Mouse (Mus musculus): ENCODE measurements around the gene Fuca1. TPM values are rescaled to one million over a fixed set of nuclear protein-coding genes. Genes with fewer than 3 reads are reported as not detected.

Fuca1 gene
- total and polyA plus RNA-seq, 3 experiments: 25.3 to 34.6 (median 30.4) TPM

GRCm38 (mm10) chr4:135922190-135922589, 1.7 kb downstream of the Fuca1 start:
- Histone ChIP-seq H3K36me3 (ENCODE audit: control insufficient read depth, insufficient read depth, low read length) (no peaks in the 10 kb centered on the region), H3K4me3 (peak overlapping the region; percentile 84; the same call in 1 of the 2 replicates), H3K4me1 (ENCODE audit: control insufficient read depth, insufficient read depth, low read length) (peaks cover 3% of the 10 kb centered on the region), H3K9ac (ENCODE audit: low read depth, low read length) (no peak overlapping the region), H3K79me2 (replicated peaks; ENCODE audit: control insufficient read depth, insufficient read depth, low read length) (no peaks in the 10 kb centered on the region), H3K27me3 (ENCODE audit: control insufficient read depth, insufficient read depth, low read length) (no peaks in the 10 kb centered on the region), H3K27ac (peak overlapping the region; percentile 83)
- no peak for DNase-seq
- no peak for TF ChIP-seq POLR2A (IDR thresholded peaks at IDR 0.05; ENCODE audit: insufficient read depth, low read depth, low read length)
- no peak for TF ChIP-seq CTCF (IDR thresholded peaks at IDR 0.05)
- no peak for TF ChIP-seq EP300 (IDR thresholded peaks at IDR 0.05; ENCODE audit: insufficient read depth, low read depth, low read length)
- intact Hi-C loops (cut with DNase I): loop anchor here (5.0 kb wide), 1 partner anchor 120 kb away; no protein-coding TSS in a partner anchor
- WGBS: 76% methylated on average over 1 of the region's 1 CpGs

- H3K36me3 ChIP-seq (ENCODE audit: control insufficient read depth, insufficient read depth, low read length): no peaks in the 10 kb centered on the region
- no peak for TF ChIP-seq EP300 (IDR thresholded peaks at IDR 0.05; ENCODE audit: insufficient read depth, low read depth, low read length)
- no peak for TF ChIP-seq POLR2A (IDR thresholded peaks at IDR 0.05; ENCODE audit: insufficient read depth, low read depth, low read length)
- TF ChIP-seq CTCF (IDR thresholded peaks at IDR 0.05): no peak
- 83% methylated on average over 2 of the region's 2 CpGs for WGBS
- H3K27me3 ChIP-seq (ENCODE audit: control insufficient read depth, insufficient read depth, low read length): no peaks in the 10 kb centered on the region
- no peaks in the 10 kb centered on the region for H3K79me2 ChIP-seq (replicated peaks; ENCODE audit: control insufficient read depth, insufficient read depth, low read length)
- intact Hi-C loops (cut with DNase I): loop anchor here (5.0 kb wide), 1 partner anchor 122 kb away; no protein-coding TSS in a partner anchor
- no peak overlapping the region for H3K9ac ChIP-seq (ENCODE audit: low read depth, low read length)
- no peak overlapping the region for H3K27ac ChIP-seq
- H3K4me3 ChIP-seq: no peak overlapping the region
- DNase-seq: no peak
- peaks cover 2% of the 10 kb centered on the region; the same call in 1 of the 2 replicates for H3K4me1 ChIP-seq (ENCODE audit: control insufficient read depth, insufficient read depth, low read length)
Observed at GRCm38 (mm10) chr4:135924418-135924817, 3.9 kb downstream of the Fuca1 start.

- peaks cover 2% of the 10 kb centered on the region; the same call in 1 of the 2 replicates for H3K4me1 ChIP-seq (ENCODE audit: control insufficient read depth, insufficient read depth, low read length)
- TF ChIP-seq EP300 (IDR thresholded peaks at IDR 0.05; ENCODE audit: insufficient read depth, low read depth, low read length): no peak
- H3K9ac ChIP-seq (ENCODE audit: low read depth, low read length): no peak overlapping the region
- no peaks in the 10 kb centered on the region for H3K36me3 ChIP-seq (ENCODE audit: control insufficient read depth, insufficient read depth, low read length)
- no peak for DNase-seq
- intact Hi-C loops (cut with DNase I): no loop called here
- H3K27ac ChIP-seq: no peak overlapping the region
- WGBS: 88% methylated on average over 5 of the region's 5 CpGs
- no peak overlapping the region for H3K4me3 ChIP-seq
- no peaks in the 10 kb centered on the region for H3K79me2 ChIP-seq (replicated peaks; ENCODE audit: control insufficient read depth, insufficient read depth, low read length)
- no peaks in the 10 kb centered on the region for H3K27me3 ChIP-seq (ENCODE audit: control insufficient read depth, insufficient read depth, low read length)
Observed at GRCm38 (mm10) chr4:135925341-135925740, 4.8 kb downstream of the Fuca1 start.

GRCm38 (mm10) chr4:135926195-135926808, 5.8 kb downstream of the Fuca1 start:
- no peak for TF ChIP-seq POLR2A (IDR thresholded peaks at IDR 0.05; ENCODE audit: insufficient read depth, low read depth, low read length)
- no peak for TF ChIP-seq CTCF (IDR thresholded peaks at IDR 0.05)
- no peak for TF ChIP-seq EP300 (IDR thresholded peaks at IDR 0.05; ENCODE audit: insufficient read depth, low read depth, low read length)
- intact Hi-C loops (cut with DNase I): no loop called here
- Histone ChIP-seq H3K27me3 (ENCODE audit: control insufficient read depth, insufficient read depth, low read length) (no peaks in the 10 kb centered on the region), H3K9ac (ENCODE audit: low read depth, low read length) (no peak overlapping the region), H3K4me3 (no peak overlapping the region), H3K4me1 (ENCODE audit: control insufficient read depth, insufficient read depth, low read length) (peaks cover 2% of the 10 kb centered on the region; the same call in 1 of the 2 replicates), H3K27ac (no peak overlapping the region), H3K36me3 (ENCODE audit: control insufficient read depth, insufficient read depth, low read length) (no peaks in the 10 kb centered on the region), H3K79me2 (replicated peaks; ENCODE audit: control insufficient read depth, insufficient read depth, low read length) (no peaks in the 10 kb centered on the region)
- no peak for DNase-seq
- WGBS: 83% methylated on average over 10 of the region's 10 CpGs

GRCm38 (mm10) chr4:135926861-135927260, 6.3 kb downstream of the Fuca1 start:
- Histone ChIP-seq H3K4me3 (no peak overlapping the region), H3K36me3 (ENCODE audit: control insufficient read depth, insufficient read depth, low read length) (no peaks in the 10 kb centered on the region), H3K27ac (no peak overlapping the region), H3K27me3 (ENCODE audit: control insufficient read depth, insufficient read depth, low read length) (no peaks in the 10 kb centered on the region), H3K4me1 (ENCODE audit: control insufficient read depth, insufficient read depth, low read length) (peaks cover under 1% of the 10 kb centered on the region; the same call in 1 of the 2 replicates), H3K9ac (ENCODE audit: low read depth, low read length) (no peak overlapping the region), H3K79me2 (replicated peaks; ENCODE audit: control insufficient read depth, insufficient read depth, low read length) (no peaks in the 10 kb centered on the region)
- TF ChIP-seq CTCF (IDR thresholded peaks at IDR 0.05) (no peak), EP300 (IDR thresholded peaks at IDR 0.05; ENCODE audit: insufficient read depth, low read depth, low read length) (no peak), POLR2A (IDR thresholded peaks at IDR 0.05; ENCODE audit: insufficient read depth, low read depth, low read length) (no peak)
- WGBS: 97% methylated on average over 3 of the region's 3 CpGs
- intact Hi-C loops (cut with DNase I): no loop called here
- no peak for DNase-seq

GRCm38 (mm10) chr4:135928376-135928775, 7.8 kb downstream of the Fuca1 start:
- 95% methylated on average over 9 of the region's 9 CpGs for WGBS

More at GRCm38 (mm10) chr4:135928376-135928775, 7.8 kb downstream of the Fuca1 start:
- no peaks in the 10 kb centered on the region for H3K36me3 ChIP-seq (ENCODE audit: control insufficient read depth, insufficient read depth, low read length)
- TF ChIP-seq EP300 (IDR thresholded peaks at IDR 0.05; ENCODE audit: insufficient read depth, low read depth, low read length) (no peak), CTCF (IDR thresholded peaks at IDR 0.05) (no peak), POLR2A (IDR thresholded peaks at IDR 0.05; ENCODE audit: insufficient read depth, low read depth, low read length) (no peak)
- DNase-seq: no peak
- intact Hi-C loops (cut with DNase I): no loop called here
- no peaks in the 10 kb centered on the region for H3K79me2 ChIP-seq (replicated peaks; ENCODE audit: control insufficient read depth, insufficient read depth, low read length)
- H3K4me3 ChIP-seq: no peak overlapping the region
- no peak overlapping the region for H3K9ac ChIP-seq (ENCODE audit: low read depth, low read length)
- H3K4me1 ChIP-seq (ENCODE audit: control insufficient read depth, insufficient read depth, low read length): no peaks in the 10 kb centered on the region
- no peaks in the 10 kb centered on the region for H3K27me3 ChIP-seq (ENCODE audit: control insufficient read depth, insufficient read depth, low read length)
- no peak overlapping the region for H3K27ac ChIP-seq
